Mouse (Mus musculus) testis, adult 2 months (tissue): ENCODE data around the gene Ctf2.

Experiments used
- CTCF ChIP-seq: fragments of 200-500 bp; IDR thresholded peaks from 2 replicates; pipeline ENCODE4 v1.5.1; 2012; ENCODE audit warnings: low read depth, mild to moderate bottlenecking, inconsistent platforms, low read length, moderate library complexity; ENCODE audit not compliant: control insufficient read depth, insufficient read depth, insufficient replicate concordance
- POLR2A ChIP-seq: fragments of 200-500 bp; IDR thresholded peaks from 2 replicates; pipeline ENCODE4 v1.6.1; 2012; ENCODE audit warnings: low read depth, mild to moderate bottlenecking, inconsistent platforms, low read length, moderate library complexity; ENCODE audit not compliant: control insufficient read depth

GRCm38 (mm10) chr7:127753741-127754140 lies 21.8 kb upstream of the Ctf2 start:
- TF ChIP-seq POLR2A (no peak), CTCF (no peak)
